Mouse (Mus musculus) stomach, embryonic 15.5 days (tissue): ENCODE measurements around the gene Hectd3. TPM values are rescaled to one million over a fixed set of nuclear protein-coding genes. Genes with fewer than 3 reads are reported as not detected.

Experiments used
- ATAC-seq: fragments of 200-750 bp; cut with Nextera tagmentation; 2 replicates; pipeline ENCODE4 v1.8.0; 2017; ENCODE audit warnings: low read depth, moderate number of reproducible peaks, moderate TSS enrichment; ENCODE audit not compliant: insufficient read depth, low FRiP score
- H3K27ac ChIP-seq: fragments of 300-500 bp; sonication (generic); 2 replicates; pipeline ENCODE4 v1.5.1; 2015; ENCODE audit warnings: mild to moderate bottlenecking, inconsistent platforms
- H3K27me3 ChIP-seq: fragments of 300-500 bp; sonication (generic); replicated peaks from 2 replicates; pipeline ENCODE4 v1.6.1; 2015; ENCODE audit warnings: inconsistent platforms
- H3K36me3 ChIP-seq: fragments of 300-500 bp; sonication (generic); 2 replicates; pipeline ENCODE4 v1.6.1; 2015; ENCODE audit warnings: inconsistent platforms
- H3K4me1 ChIP-seq: fragments of 300-500 bp; sonication (generic); 2 replicates; pipeline ENCODE4 v1.6.1; 2015; ENCODE audit warnings: inconsistent platforms
- H3K4me2 ChIP-seq: fragments of 300-500 bp; sonication (generic); 2 replicates; pipeline ENCODE4 v1.6.1; 2015; ENCODE audit warnings: mild to moderate bottlenecking, inconsistent platforms
- H3K4me3 ChIP-seq: fragments of 300-500 bp; sonication (generic); replicated peaks from 2 replicates; pipeline ENCODE4 v1.5.1; 2015; ENCODE audit warnings: inconsistent platforms
- H3K9ac ChIP-seq: fragments of 300-500 bp; sonication (generic); 2 replicates; pipeline ENCODE4 v1.6.1; 2015; ENCODE audit warnings: inconsistent platforms
- H3K9me3 ChIP-seq: fragments of 300-500 bp; sonication (generic); 2 replicates; pipeline ENCODE4 v1.6.1; 2016; ENCODE audit warnings: inconsistent platforms
- WGBS: fragments of 180-500 bp; shearing (Covaris S2); methylation state at CpG from one replicate; pipeline ENCODE4 v1.1.7; 2015; 5-methylcytosine and 5-hydroxymethylcytosine counted together
- polyA plus RNA-seq: library from polyadenylated mRNA; unstranded; fragments of >200 nt; fragmentation: Nextera tagmentation; extraction: Ambion mirVana; gene quantifications from 2 replicates; pipeline ENCODE4 v1.2.1, GENCODE M21; 2015

The Hectd3 gene
- polyA plus RNA-seq, 1 experiment from 2014 or later = 10.0 TPM

- H3K36me3 ChIP-seq = peaks cover 7% of the 10 kb centered on the region; the same call in 1 of the 2 replicates
- H3K4me1 ChIP-seq = peaks cover 13% of the 10 kb centered on the region
- 93% methylated on average over 17 of the region's 17 CpGs for WGBS
- no peak overlapping the region for H3K4me2 ChIP-seq
- no peak overlapping the region for H3K4me3 ChIP-seq
- H3K9ac ChIP-seq = no peak overlapping the region
- no peak overlapping the region for H3K27ac ChIP-seq
- no peak for ATAC-seq
- no peaks in the 10 kb centered on the region for H3K27me3 ChIP-seq
- no peaks in the 10 kb centered on the region for H3K9me3 ChIP-seq
These were observed 4.5 kb downstream of the Hectd3 start for GRCm38 (mm10) chr4:116999513-117000154.

GRCm38 (mm10) chr4:117001957-117002356 lies 6.8 kb downstream of the Hectd3 start:
- Histone ChIP-seq H3K9me3 (no peaks in the 10 kb centered on the region), H3K4me2 (no peak overlapping the region), H3K9ac (no peak overlapping the region), H3K27ac (no peak overlapping the region), H3K27me3 (no peaks in the 10 kb centered on the region), H3K4me3 (no peak overlapping the region), H3K36me3 (peaks cover 5% of the 10 kb centered on the region; the same call in 1 of the 2 replicates), H3K4me1 (no peaks in the 10 kb centered on the region; the same call in 1 of the 2 replicates)
- ATAC-seq = no peak
- WGBS = 90% methylated on average over 16 of the region's 16 CpGs

GRCm38 (mm10) chr4:117002543-117003521 lies 7.7 kb downstream of the Hectd3 start:
- Histone ChIP-seq H3K4me1 (no peaks in the 10 kb centered on the region; the same call in 1 of the 2 replicates), H3K9ac (no peak overlapping the region), H3K4me2 (no peak overlapping the region), H3K36me3 (peaks cover 3% of the 10 kb centered on the region; the same call in 1 of the 2 replicates), H3K27ac (no peak overlapping the region), H3K9me3 (no peaks in the 10 kb centered on the region), H3K27me3 (no peaks in the 10 kb centered on the region), H3K4me3 (no peak overlapping the region)
- peak; percentile 61; the same call in 1 of the 2 replicates for ATAC-seq
- WGBS = 53% methylated on average over 38 of the region's 38 CpGs

GRCm38 (mm10) chr4:117004649-117005048 lies 9.5 kb downstream of the Hectd3 start:
- Histone ChIP-seq H3K4me3 (no peak overlapping the region), H3K4me1 (no peaks in the 10 kb centered on the region; the same call in 1 of the 2 replicates), H3K27ac (no peak overlapping the region), H3K27me3 (no peaks in the 10 kb centered on the region), H3K4me2 (no peak overlapping the region), H3K9me3 (no peaks in the 10 kb centered on the region), H3K36me3 (peaks cover 3% of the 10 kb centered on the region; the same call in 1 of the 2 replicates), H3K9ac (no peak overlapping the region)
- no peak for ATAC-seq
- 81% methylated on average over 4 of the region's 4 CpGs for WGBS

GRCm38 (mm10) chr4:117005611-117006400 lies 10.7 kb downstream of the Hectd3 start:
- H3K9ac ChIP-seq = no peak overlapping the region
- H3K27me3 ChIP-seq = no peaks in the 10 kb centered on the region
- WGBS = 74% methylated on average over 7 of the region's 7 CpGs
- no peak overlapping the region for H3K27ac ChIP-seq
- no peak overlapping the region for H3K4me3 ChIP-seq
- H3K9me3 ChIP-seq = no peaks in the 10 kb centered on the region
- no peak overlapping the region for H3K4me2 ChIP-seq
- no peaks in the 10 kb centered on the region; the same call in 1 of the 2 replicates for H3K4me1 ChIP-seq
- no peak for ATAC-seq
- H3K36me3 ChIP-seq = peaks cover 3% of the 10 kb centered on the region; the same call in 1 of the 2 replicates

- H3K4me3 ChIP-seq = no peak overlapping the region
- no peak overlapping the region for H3K4me2 ChIP-seq
- ATAC-seq = no peak
- H3K4me1 ChIP-seq = no peaks in the 10 kb centered on the region; the same call in 1 of the 2 replicates
- peaks cover 3% of the 10 kb centered on the region; the same call in 1 of the 2 replicates for H3K36me3 ChIP-seq
- 62% methylated on average over 3 of the region's 3 CpGs for WGBS
- H3K9me3 ChIP-seq = no peaks in the 10 kb centered on the region
- no peak overlapping the region for H3K9ac ChIP-seq
- H3K27ac ChIP-seq = no peak overlapping the region
- no peaks in the 10 kb centered on the region for H3K27me3 ChIP-seq
These were observed 11.9 kb downstream of the Hectd3 start for GRCm38 (mm10) chr4:117007058-117007457.

GRCm38 (mm10) chr4:117010231-117010630 lies 15.1 kb downstream of the Hectd3 start:
- no peak overlapping the region for H3K4me3 ChIP-seq
- no peaks in the 10 kb centered on the region for H3K9me3 ChIP-seq
- WGBS = 82% methylated on average over 5 of the region's 5 CpGs
- H3K4me2 ChIP-seq = no peak overlapping the region
- no peak for ATAC-seq
- no peaks in the 10 kb centered on the region for H3K4me1 ChIP-seq
- H3K27ac ChIP-seq = no peak overlapping the region
- no peak overlapping the region for H3K9ac ChIP-seq
- no peaks in the 10 kb centered on the region for H3K27me3 ChIP-seq
- no peaks in the 10 kb centered on the region for H3K36me3 ChIP-seq

- H3K27me3 ChIP-seq = no peaks in the 10 kb centered on the region
- no peak overlapping the region for H3K27ac ChIP-seq
- no peak for ATAC-seq
- no peak overlapping the region for H3K4me3 ChIP-seq
- no peaks in the 10 kb centered on the region for H3K36me3 ChIP-seq
- no peaks in the 10 kb centered on the region for H3K4me1 ChIP-seq
- WGBS = 80% methylated on average over 6 of the region's 6 CpGs
- H3K4me2 ChIP-seq = no peak overlapping the region
- H3K9ac ChIP-seq = no peak overlapping the region
- H3K9me3 ChIP-seq = no peaks in the 10 kb centered on the region
These were observed 18.5 kb downstream of the Hectd3 start for GRCm38 (mm10) chr4:117013596-117013995.

- H3K27me3 ChIP-seq = no peaks in the 10 kb centered on the region
- H3K9me3 ChIP-seq = no peaks in the 10 kb centered on the region
- no peak overlapping the region for H3K4me3 ChIP-seq
- no peak for ATAC-seq
- H3K4me1 ChIP-seq = 0 out of 2 replicates have a peak, but pooled peaks cover under 1% of the 10 kb centered on the region
- H3K9ac ChIP-seq = no peak overlapping the region
- no peak overlapping the region for H3K4me2 ChIP-seq
- H3K36me3 ChIP-seq = no peaks in the 10 kb centered on the region
- 56% methylated on average over 4 of the region's 4 CpGs for whole genome bisulfite sequencing
- no peak overlapping the region for H3K27ac ChIP-seq
These were observed 19.8 kb downstream of the Hectd3 start for GRCm38 (mm10) chr4:117014901-117015415.

GRCm38 (mm10) chr4:117017738-117018137 lies 22.6 kb downstream of the Hectd3 start:
- 92% methylated on average over 2 of the region's 2 CpGs for WGBS
- no peak overlapping the region for H3K27ac ChIP-seq
- no peak for ATAC-seq
- H3K4me3 ChIP-seq = no peak overlapping the region
- H3K36me3 ChIP-seq = peaks cover 4% of the 10 kb centered on the region; the same call in 1 of the 2 replicates
- H3K4me2 ChIP-seq = no peak overlapping the region
- no peaks in the 10 kb centered on the region for H3K9me3 ChIP-seq
- no peak overlapping the region for H3K9ac ChIP-seq
- H3K4me1 ChIP-seq = 0 out of 2 replicates have a peak, but pooled peaks cover 7% of the 10 kb centered on the region
- H3K27me3 ChIP-seq = no peaks in the 10 kb centered on the region

GRCm38 (mm10) chr4:117018327-117018726 lies 23.2 kb downstream of the Hectd3 start:
- peaks cover 8% of the 10 kb centered on the region; the same call in 1 of the 2 replicates for H3K36me3 ChIP-seq
- H3K9me3 ChIP-seq = no peaks in the 10 kb centered on the region
- no peak overlapping the region for H3K4me2 ChIP-seq
- 0 out of 2 replicates have a peak, but pooled peaks cover 7% of the 10 kb centered on the region for H3K4me1 ChIP-seq
- H3K27ac ChIP-seq = no peak overlapping the region
- no peaks in the 10 kb centered on the region for H3K27me3 ChIP-seq
- 80% methylated on average over 7 of the region's 7 CpGs for WGBS
- H3K4me3 ChIP-seq = no peak overlapping the region
- ATAC-seq = no peak
- H3K9ac ChIP-seq = no peak overlapping the region
